Mouse (Mus musculus) lung, embryonic 15.5 days (tissue): ENCODE measurements around the gene Cplx3. TPM values are rescaled to one million over a fixed set of nuclear protein-coding genes. Genes with fewer than 3 reads are reported as not detected.
A peak's percentile ranks its signal among the peaks of the same experiment; 100 is the strongest.

Source experiments
- ATAC-seq: fragments of 200-750 bp; cut with Nextera tagmentation; 2 replicates; pipeline ENCODE4 v1.8.0; 2017; ENCODE audit warnings: moderate number of reproducible peaks, borderline replicate concordance; ENCODE audit not compliant: low FRiP score, low TSS enrichment; ENCODE audit errors: extremely low read depth
- H3K27ac ChIP-seq: fragments of 300-500 bp; sonication (generic); 2 replicates; pipeline ENCODE4 v1.5.1; 2015; ENCODE audit warnings: moderate library complexity, mild to moderate bottlenecking, inconsistent platforms
- H3K27me3 ChIP-seq: fragments of 300-500 bp; sonication (generic); 2 replicates; pipeline ENCODE4 v1.6.1; 2015; ENCODE audit warnings: inconsistent platforms
- H3K36me3 ChIP-seq: fragments of 300-500 bp; sonication (generic); 2 replicates; pipeline ENCODE4 v1.6.1; 2015; ENCODE audit warnings: inconsistent platforms
- H3K4me1 ChIP-seq: fragments of 300-500 bp; sonication (generic); 2 replicates; pipeline ENCODE4 v1.6.1; 2015; ENCODE audit warnings: inconsistent platforms
- H3K4me2 ChIP-seq: fragments of 300-500 bp; sonication (generic); 2 replicates; pipeline ENCODE4 v1.6.1; 2015; ENCODE audit warnings: inconsistent platforms, mild to moderate bottlenecking, moderate library complexity
- H3K4me3 ChIP-seq: fragments of 300-500 bp; sonication (generic); 2 replicates; pipeline ENCODE4 v1.5.1; 2015; ENCODE audit warnings: mild to moderate bottlenecking, inconsistent platforms
- H3K9ac ChIP-seq: fragments of 300-500 bp; sonication (generic); 2 replicates; pipeline ENCODE4 v1.6.1; 2015; ENCODE audit warnings: inconsistent platforms
- H3K9me3 ChIP-seq: fragments of 300-500 bp; sonication (generic); 2 replicates; pipeline ENCODE4 v1.6.1; 2016; ENCODE audit warnings: inconsistent platforms
- WGBS: fragments of 180-500 bp; shearing (Covaris S2); methylation state at CpG from one replicate; pipeline ENCODE4 v1.1.7; 2015; 5-methylcytosine and 5-hydroxymethylcytosine counted together
- polyA plus RNA-seq: library from polyadenylated mRNA; unstranded; fragments of >200 nt; fragmentation: Nextera tagmentation; extraction: Ambion mirVana; gene quantifications from 2 replicates; pipeline ENCODE4 v1.2.1, GENCODE M21; 2015

Cplx3 gene
- polyA plus RNA-seq, 1 experiment from 2014 or later: not detected

- H3K4me1 ChIP-seq: peaks cover 6% of the 10 kb centered on the region; the same call in 1 of the 2 replicates
- under 1% methylated on average over 28 of the region's 28 CpGs for WGBS
- H3K36me3 ChIP-seq: peaks cover 22% of the 10 kb centered on the region
- H3K27me3 ChIP-seq: no peaks in the 10 kb centered on the region; the same call in 1 of the 2 replicates
- no peak; the same call in 1 of the 2 replicates for ATAC-seq
- no peaks in the 10 kb centered on the region for H3K9me3 ChIP-seq
- peak within 1 kb of the TSS; percentile 63 for H3K4me2 ChIP-seq
- peak within 1 kb of the TSS; percentile 59 for H3K4me3 ChIP-seq
- no peak within 1 kb of the TSS for H3K27ac ChIP-seq
- H3K9ac ChIP-seq: peak within 1 kb of the TSS; percentile 63
These were observed 53.8 kb downstream of the Cplx3 start, which contains the start of gene Mpi for GRCm38 (mm10) chr9:57552139-57552887. Gene Mpi, minus strand, starts transcription at chr9:57552763.

GRCm38 (mm10) chr9:57550126-57550862, 55.8 kb downstream of the Cplx3 start:
- no peak overlapping the region for H3K4me2 ChIP-seq
- no peaks in the 10 kb centered on the region for H3K27me3 ChIP-seq
- peaks cover 6% of the 10 kb centered on the region; the same call in 1 of the 2 replicates for H3K4me1 ChIP-seq
- H3K36me3 ChIP-seq: peaks cover 41% of the 10 kb centered on the region
- ATAC-seq: no peak; the same call in 1 of the 2 replicates
- H3K4me3 ChIP-seq: no peak overlapping the region
- WGBS: 75% methylated on average over 11 of the region's 11 CpGs
- H3K27ac ChIP-seq: no peak overlapping the region
- H3K9ac ChIP-seq: no peak overlapping the region
- no peaks in the 10 kb centered on the region for H3K9me3 ChIP-seq

Other genes with a start within 250 kb of the Cplx3 start
- gene Ppcdc, start 166.2 kb downstream of the Cplx3 start, polyA plus RNA-seq: 24.9 and 27.5 TPM in 2 replicates
- 6.3 and 6.9 TPM in 2 replicates for gene Scamp5, start 138.2 kb downstream of the Cplx3 start, polyA plus RNA-seq
- gene Rpp25, start 102.3 kb downstream of the Cplx3 start, polyA plus RNA-seq: 2.2 and 2.9 TPM in 2 replicates
- gene Cox5a, start 85.0 kb downstream of the Cplx3 start, polyA plus RNA-seq: 516 and 522 TPM in 2 replicates
- 23.1 and 23.2 TPM in 2 replicates for gene Fam219b, start 68.8 kb downstream of the Cplx3 start, polyA plus RNA-seq
- gene Mpi, start 53.5 kb downstream of the Cplx3 start, polyA plus RNA-seq: 39.8 and 46.3 TPM in 2 replicates
- 60.9 and 61.2 TPM in 2 replicates for gene Scamp2, start 45.3 kb downstream of the Cplx3 start, polyA plus RNA-seq
- gene Ulk3, start 16.8 kb downstream of the Cplx3 start, polyA plus RNA-seq: 11.6 and 16.0 TPM in 2 replicates
- not detected in 2 replicates for gene Lman1l, start 14.5 kb upstream of the Cplx3 start, polyA plus RNA-seq
- 22.7 and 25.9 TPM in 2 replicates for gene Csk, start 47.4 kb upstream of the Cplx3 start, polyA plus RNA-seq
- not detected in 2 replicates for gene Cyp1a2, start 77.4 kb upstream of the Cplx3 start, polyA plus RNA-seq
- gene Cyp1a1, start 81.6 kb upstream of the Cplx3 start, polyA plus RNA-seq: 0.11 and 0.14 TPM in 2 replicates
- 34.0 and 35.8 TPM in 2 replicates for gene Edc3, start 102.3 kb upstream of the Cplx3 start, polyA plus RNA-seq
- 79.5 and 85.5 TPM in 2 replicates for gene Clk3, start 159.6 kb upstream of the Cplx3 start, polyA plus RNA-seq
- gene Arid3b, start 230.5 kb upstream of the Cplx3 start, polyA plus RNA-seq: 4.5 and 4.8 TPM in 2 replicates